Mouse (Mus musculus) spleen, embryonic (tissue): ENCODE data around the gene Fam219b.

ENCODE experiments used
- CTCF ChIA-PET: fragments of 350-600 bp; sonication (Branson Sonifier 250); formaldehyde crosslinking; loops from one replicate; lab custom pipeline; 2022; lab: Charles Lee

Fam219b gene

DNA sequence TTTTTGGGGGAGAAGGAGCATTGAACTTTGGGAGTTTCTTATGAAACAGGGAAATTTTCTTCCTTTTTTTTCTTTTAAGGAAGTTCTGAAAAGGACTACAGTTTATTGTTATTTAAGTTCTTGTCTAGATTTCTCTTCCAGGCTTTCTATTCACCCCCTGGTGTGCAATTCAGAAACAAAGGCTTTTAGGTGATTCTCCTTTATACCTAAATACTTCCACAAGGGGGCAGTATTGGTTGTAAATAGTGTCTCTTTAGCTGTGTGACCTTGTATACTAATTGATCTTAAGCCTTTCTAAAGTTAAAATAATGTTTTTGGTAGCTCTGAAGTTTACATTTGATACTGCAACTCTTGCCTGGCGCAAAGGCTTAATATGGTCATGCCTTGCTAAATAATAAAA lies 13.6 kb upstream of the Fam219b start:
- CTCF ChIA-PET = interaction anchor here (0.6 to 1.1 kb wide), 2 partner anchors 13 to 131 kb away, joined by 4 read pairs; no protein-coding TSS in a partner anchor

DNA sequence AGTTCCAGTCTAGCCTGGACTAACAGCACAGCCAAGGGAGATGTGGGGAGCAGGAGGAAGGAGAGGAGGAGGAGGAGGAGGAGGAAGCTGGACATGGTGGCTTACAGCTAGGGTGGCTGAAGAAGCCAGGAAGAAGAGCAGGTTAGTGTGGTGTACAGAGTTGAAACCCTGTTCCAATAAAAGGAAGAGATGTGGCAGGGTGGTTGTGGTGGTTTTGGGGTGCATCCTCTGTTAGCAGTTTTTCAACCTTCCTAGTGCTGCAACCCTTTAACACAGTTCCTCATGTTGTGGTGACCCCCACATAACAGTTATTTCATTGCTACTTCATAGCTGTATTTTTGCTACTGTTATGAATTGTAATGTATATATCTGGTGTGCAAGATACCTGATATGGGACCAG lies 12.9 kb upstream of the Fam219b start:
- CTCF ChIA-PET = interaction anchor here (0.6 to 1.1 kb wide), 3 partner anchors 12 to 131 kb away, joined by 3 to 4 read pairs (median 4); no protein-coding TSS in a partner anchor

DNA sequence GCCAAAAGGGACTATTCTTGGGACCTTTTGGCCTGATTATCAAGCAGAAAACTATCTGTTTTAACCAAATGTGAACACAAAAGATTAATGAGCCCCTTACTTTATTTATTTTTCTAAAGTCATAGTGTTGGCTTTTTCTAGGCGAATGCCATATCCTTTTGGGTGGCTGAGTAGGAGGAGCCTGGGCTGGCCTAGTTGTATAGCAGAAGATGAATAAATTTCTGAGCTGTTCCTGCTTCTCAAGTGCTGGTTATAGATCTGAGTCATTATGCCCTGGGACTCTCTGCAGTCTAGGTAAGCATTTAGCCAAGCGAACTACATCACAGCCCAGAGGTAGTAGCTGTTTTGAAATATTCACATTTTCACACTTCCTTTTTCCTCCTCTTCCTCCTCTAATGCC lies 11.8 kb upstream of the Fam219b start:
- CTCF ChIA-PET = interaction anchor here (0.5 kb wide), 1 partner anchor 12 kb away, joined by 4 read pairs; no protein-coding TSS in a partner anchor

DNA sequence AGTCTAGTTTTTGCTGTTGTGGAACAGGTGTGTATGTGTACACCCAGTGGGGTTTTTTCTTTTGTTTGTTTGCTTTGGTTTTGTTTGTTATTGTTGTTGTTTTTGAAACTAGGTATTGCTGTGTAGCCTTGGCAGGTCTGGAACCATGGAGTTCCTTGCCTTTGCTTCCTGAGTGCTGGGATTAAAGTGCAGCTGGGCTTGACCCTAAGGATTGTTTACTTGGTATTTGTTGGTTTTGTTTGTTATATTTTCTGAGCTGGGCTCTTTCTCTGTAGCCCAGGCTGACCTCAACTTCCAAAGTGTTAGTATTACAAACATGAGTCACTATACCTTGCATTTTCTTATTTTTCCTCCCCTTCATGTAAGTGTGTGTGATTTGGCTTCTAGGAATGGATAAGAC lies 10.9 kb upstream of the Fam219b start:
- CTCF ChIA-PET = no interaction called here

DNA sequence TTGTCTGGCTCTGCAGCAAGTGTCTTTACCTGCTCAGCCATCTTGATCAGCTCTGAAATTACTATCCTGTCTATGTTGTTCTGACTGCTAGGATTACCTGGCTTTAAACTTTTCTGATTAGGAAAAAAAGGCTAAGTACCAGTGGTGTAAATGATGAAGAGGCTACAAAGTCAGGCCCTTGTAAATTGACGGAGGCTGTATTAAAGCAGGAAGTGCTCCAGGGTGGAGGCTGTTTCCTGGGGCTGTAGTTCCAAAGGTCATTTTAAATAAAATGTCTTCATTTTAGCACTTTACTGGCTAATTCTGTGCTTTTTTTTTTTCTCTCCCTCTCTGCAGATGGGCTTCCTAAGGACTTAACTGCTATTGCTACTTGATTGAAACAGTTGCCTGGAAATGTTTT lies 5.4 kb upstream of the Fam219b start:
- CTCF ChIA-PET = no interaction called here

DNA sequence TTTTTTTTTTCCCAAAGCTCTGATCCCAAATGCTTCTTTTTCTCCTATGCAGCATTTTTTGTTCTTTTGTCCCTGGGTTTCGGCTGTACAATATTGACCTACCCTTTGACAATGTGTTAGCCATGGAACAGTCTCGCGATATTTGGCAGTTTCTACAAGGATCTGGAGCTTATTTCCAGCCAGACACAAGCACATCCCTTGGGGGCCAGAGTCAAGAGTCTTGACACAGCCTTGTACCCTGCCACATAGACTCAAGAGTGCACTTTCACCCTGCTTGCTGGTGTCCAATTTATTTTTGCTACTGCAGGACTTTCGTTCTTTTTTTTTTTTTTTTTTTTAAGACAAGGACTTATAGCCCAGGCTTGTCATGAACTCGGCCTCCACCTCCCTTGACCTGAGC lies 966 bp upstream of the Fam219b start:
- CTCF ChIA-PET = interaction anchor here (0.6 to 1.2 kb wide), 4 partner anchors 8 to 687 kb away, joined by 3 to 5 read pairs (median 4); no protein-coding TSS in a partner anchor

DNA sequence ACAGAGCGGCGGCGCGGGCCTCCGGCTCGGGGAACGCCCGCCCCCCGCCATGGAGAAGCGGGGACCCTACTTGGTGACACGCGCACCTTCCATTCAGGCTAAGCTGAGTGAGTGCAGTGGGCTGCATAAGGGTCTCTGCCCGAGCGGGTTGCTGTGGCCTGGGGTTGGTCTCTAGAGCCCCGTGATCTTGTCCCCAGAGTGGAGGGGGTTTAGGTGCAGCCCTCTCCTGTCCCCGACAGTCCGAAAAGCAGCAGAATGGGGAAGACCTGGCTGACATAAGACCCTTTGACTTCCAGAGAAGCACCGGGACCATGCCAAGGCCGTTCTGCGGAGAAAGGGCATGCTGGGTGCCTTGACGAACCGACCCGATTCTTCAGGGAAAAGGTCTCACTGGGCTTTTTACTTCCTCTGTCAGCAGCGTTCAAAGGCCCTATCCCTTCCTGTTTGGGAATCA lies 427 bp downstream of the Fam219b start:
- CTCF ChIA-PET = interaction anchor here (0.6 to 1.3 kb wide), 2 partner anchors 12 to 114 kb away, joined by 3 to 4 read pairs; no protein-coding TSS in a partner anchor

DNA sequence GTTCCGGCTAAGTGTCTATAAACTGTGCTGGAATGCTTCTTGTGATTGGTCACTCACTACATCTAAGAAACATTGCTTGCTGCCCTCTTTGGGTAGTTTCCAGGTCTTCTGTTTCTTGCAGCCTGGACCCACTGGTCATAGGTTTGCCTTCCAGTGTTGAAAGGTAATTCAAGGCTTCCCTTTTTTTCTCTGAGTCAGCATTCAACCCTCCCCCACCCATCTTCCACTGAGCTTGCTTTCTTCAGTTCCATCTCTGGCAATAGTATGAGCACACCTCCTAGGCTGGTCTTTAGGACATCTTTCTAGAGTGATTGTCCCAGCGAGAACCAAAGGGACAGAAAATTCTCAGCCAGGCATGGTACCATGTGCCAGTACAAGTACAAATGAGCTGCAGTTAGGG lies 2.2 kb downstream of the Fam219b start:
- CTCF ChIA-PET = no interaction called here

DNA sequence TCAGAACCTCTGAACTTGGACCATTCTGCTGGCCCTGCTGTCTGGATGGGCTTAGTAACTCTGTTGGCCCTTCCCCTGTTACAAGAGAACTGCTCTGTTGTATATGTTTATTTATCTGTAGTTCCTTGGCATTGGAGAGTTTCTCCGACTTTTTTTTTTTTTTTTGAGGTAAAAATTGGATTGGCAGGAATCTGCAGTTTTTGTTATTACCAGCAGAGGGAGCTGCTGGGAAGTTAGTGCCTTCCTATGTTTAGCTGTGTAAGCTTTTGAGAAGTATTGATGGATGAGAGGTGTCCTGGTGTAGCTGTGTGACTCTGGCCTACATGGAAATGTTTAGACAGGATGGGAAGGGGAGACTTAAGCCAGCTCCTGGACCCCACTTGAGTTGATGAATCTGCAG lies 4.0 kb downstream of the Fam219b start:
- CTCF ChIA-PET = interaction anchor here (0.6 to 1.1 kb wide), 6 partner anchors 22 to 124 kb away, joined by 3 to 10 read pairs (median 4); partner anchors contain the start of gene Csk

DNA sequence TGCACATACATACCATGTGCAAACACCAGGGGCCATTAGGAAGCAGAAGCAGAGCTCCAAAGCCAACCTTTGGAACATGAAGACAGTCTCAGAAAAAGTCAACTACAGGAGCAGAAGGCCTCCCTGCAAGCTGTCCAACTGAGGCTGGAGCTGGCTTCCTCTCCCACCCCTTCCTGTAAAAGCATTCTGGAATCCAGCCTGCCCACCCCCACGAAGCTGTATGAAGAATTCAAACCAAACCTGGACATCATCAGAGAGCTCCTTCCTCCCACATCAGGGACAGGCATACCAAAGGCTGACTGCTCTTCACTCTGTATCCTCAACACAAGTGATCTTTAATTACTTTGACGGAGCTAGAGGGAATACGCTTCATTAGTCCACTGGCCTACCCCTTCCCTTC lies 6.6 kb downstream of the Fam219b start:
- CTCF ChIA-PET = interaction anchor here (0.6 to 0.8 kb wide), 2 partner anchors 8 to 33 kb away, joined by 3 to 8 read pairs; no protein-coding TSS in a partner anchor

DNA sequence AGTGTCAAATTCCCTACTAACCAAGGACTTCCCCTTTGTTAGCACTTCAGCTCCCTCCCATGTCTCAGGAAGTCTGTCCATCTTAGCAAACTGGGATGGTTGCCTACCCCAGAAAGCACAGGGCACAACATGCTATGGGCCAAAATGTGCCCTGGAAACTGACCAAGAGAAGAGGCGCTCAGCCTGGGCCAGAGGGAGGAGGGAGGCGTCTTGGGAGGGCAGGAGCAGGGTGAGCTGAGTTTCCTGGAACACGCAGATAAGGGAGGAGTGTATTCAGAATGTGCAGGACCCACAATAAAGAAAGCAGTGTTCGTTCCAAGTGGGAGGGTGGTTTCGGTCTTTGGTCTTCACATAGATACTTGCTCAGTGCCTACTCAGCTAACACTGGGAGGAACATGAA lies 10.0 kb downstream of the Fam219b start:
- CTCF ChIA-PET = no interaction called here

DNA sequence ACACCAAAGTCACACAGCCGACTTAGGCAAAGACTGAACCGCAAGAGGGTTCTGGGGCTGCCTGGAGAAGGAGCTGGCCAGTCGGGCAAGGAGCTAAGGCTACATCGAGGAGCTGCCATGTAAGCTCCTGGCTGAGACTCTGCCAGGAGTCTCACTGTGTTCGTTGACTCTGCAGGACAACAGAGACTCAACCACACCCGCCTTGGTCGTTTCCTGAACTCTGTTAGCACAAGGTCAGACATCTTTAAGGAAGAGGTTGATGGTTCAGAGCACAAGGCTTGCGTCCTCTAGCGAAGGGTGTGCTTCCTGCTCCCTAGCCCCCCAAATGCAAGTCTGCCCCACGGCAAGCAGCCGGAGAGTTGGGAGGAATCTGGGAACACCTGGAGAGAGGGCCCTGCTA lies 10.5 kb downstream of the Fam219b start:
- CTCF ChIA-PET = no interaction called here

DNA sequence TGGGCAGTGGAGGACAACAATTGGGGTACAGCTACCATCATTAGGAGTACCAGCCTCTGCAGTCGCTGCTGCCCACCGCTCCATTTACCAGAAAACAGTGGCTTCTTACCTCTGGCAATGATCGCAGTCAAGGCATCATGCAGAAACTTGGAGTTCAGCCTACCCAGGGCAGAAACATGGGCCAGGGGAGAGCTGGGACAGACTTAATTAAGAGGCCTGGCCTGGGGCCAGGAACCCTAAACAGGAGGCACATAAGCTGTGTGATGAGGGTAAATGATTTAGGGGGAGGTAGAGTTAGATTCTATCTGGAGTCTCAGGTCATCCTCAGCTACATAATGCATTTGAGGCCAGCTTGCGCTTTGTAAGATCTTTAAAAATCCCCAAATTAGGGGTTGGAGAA lies 11.9 kb downstream of the Fam219b start:
- CTCF ChIA-PET = interaction anchor here (0.6 kb wide), 2 partner anchors 11 to 16 kb away, joined by 3 read pairs; no protein-coding TSS in a partner anchor

DNA sequence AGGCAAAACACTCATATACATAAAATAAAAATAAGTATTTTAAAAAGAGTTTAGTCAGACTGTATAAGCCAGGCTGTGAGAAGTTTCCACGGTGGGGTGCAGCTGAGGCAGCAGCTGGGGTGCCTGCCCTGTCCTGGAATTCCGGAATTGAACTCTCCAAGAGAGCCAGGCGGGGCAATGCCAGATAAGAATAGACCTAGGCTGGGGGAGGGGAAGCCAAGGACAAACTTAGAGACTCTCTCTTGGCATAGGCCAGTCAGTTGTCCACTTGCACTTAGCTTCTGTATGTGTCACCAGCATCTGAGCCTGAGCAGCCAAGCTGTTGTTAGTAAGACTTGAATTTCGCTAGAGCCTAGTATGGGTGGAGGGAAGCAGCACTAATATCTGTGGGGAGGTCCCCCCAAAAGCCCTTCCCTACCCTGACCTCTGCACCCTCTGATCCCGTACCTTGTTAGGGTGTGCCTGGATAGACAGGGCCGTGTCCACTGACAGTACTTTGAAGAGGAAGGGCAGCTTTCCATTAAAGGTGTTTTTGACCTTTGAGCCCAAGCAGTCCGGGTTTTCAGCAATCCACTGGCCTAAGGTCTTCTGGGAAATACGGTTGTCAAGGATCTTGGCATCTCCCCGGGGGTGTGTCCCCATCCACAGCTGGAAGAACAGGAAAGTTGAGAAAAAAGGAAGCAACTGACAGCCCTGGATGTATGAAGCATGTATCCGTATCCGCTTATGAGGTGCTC lies 13.0 kb downstream of the Fam219b start:
- CTCF ChIA-PET = no interaction called here

DNA sequence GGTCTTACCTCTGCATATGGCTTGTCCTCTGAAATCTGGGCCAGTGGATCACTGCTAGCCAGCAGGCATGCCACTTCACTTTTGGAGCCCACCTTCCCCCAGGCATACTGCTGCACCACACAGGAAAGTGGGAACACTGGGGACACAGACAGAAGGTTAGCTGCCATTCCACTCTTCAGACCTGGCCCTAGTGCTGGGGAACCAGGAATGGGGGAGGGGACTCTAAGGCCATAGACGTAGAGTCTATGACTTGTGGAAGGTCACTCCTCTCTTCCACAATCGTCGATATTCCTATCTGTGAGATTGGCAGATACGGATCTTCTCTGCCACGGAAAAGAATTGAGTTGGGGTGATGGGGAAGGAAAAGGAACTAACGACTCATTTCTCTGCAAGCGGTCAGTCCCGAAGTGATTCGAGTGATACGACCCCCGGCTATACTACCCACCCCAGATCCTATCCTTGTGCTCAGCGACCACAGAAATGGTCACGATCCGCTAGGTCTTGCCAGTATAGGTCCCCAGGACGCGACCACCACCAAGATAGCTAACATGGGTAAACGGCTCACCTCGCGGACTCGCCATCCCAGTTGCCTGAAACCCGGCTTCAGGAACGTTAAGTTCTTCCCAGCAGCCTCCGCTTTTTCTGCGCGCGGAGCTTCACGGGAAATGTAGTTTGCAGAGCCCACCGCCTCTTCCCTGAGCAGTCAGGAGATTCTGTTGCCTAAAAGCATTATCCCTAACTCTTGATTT lies 15.0 kb downstream of the Fam219b start, which contains the start of gene Mpi:
Gene Mpi, minus strand, starts transcription at position 625 of the 749 bp plus-strand sequence.
- CTCF ChIA-PET = interaction anchor here (0.6 kb wide), 1 partner anchor 33 kb away, joined by 3 read pairs; no protein-coding TSS in a partner anchor

DNA sequence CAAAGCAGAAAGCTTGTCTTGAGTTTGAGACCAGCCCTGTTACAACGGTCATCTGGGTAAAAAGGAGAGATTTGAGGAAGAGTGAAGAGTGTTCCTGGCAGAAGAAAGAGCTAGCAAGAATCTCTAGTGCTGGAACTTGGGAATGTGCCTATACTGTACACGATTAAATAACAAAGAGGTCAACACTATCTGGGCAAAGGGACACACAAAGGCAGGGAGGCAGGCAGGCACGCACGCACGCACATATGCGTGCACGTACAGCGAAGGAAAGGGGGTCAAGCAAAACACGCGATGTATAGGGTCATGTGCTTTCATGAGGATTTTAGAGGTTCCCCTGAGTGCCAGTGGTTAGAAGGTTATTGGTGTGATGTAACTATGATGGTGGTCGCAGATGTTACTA lies 15.8 kb downstream of the Fam219b start:
- CTCF ChIA-PET = no interaction called here

DNA sequence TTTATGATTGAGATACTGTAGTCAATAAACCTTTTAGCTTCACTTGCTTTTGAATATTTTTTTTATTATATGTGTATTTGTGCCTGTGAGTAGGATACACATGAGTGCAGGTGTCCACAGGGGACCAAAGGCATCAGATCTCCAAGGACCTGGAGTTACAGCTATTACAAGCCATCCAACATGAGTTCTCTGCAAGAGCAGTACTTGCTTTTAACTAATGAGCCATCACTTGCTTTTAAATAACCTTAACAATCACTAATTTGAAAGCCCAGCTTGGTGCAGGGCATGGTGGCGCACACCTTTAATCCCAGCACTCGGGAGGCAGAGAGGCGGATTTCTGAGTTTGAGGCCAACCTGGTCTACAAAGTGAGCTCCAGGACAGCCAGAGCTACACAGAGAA lies 17.4 kb downstream of the Fam219b start:
- CTCF ChIA-PET = interaction anchor here (0.9 to 1.1 kb wide), 3 partner anchors 9 to 50 kb away, joined by 3 to 15 read pairs (median 8); no protein-coding TSS in a partner anchor

DNA sequence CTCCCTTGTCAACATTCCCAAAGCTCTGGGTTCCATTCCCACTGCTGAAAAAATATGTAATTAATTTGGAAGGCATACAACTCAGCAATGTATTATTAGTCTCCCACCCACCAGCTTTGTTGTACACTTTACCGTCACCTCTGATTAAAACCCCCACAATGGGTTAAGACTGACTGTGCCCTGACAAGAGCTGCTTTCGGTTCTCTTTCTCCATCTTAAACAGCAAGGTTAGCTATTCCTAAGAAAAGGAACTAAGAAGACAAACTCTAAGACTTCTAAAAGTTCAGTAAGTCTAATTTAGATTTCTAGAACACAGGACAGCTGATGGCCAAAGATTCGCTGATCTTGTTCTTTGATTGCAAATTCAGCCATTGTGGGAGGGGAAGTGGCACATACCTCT lies 19.9 kb downstream of the Fam219b start:
- CTCF ChIA-PET = interaction anchor here (0.6 to 0.7 kb wide), 2 partner anchors 51 to 94 kb away, joined by 4 read pairs; no protein-coding TSS in a partner anchor

DNA sequence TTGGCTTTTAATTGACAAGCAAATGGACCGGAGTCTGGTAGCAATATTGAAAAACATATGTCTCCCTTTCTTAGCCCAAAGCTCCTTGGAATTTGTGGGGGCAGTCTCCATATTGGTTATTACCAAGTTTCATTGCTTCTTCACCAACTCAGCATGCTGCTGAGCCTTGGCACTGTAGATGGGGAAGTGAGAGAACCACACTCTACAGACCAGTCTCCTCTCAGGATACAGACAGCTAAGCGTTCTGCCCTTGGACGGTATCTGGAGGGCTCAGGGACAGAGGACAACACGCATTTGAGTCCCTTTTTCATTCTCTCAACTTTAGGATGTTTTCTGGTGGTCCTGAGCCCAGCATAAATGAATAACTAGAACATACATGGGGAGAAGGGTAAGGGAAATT lies 21.3 kb downstream of the Fam219b start:
- CTCF ChIA-PET = interaction anchor here (0.6 kb wide), 1 partner anchor 262 kb away, joined by 3 read pairs; no protein-coding TSS in a partner anchor

DNA sequence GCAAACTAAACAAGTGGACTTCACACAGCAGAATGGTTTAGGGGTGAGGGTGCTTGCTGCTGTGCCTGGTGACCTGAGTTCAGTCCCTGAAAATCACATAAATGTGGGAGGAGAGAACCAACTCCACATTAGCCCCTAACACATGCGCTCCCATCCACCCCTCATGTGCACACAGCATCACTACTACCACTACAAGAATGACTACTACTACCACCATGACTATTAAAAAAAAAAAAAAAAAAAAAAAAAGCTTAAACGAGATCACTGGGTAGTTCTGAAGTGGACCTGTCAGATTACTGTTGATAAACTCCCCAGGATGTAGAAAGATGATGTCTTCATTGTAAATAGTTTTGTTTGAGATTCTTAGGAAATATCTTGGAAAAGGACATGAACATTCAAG lies 22.2 kb downstream of the Fam219b start:
- CTCF ChIA-PET = interaction anchor here (0.5 to 0.7 kb wide), 4 partner anchors 10 to 216 kb away, joined by 3 to 13 read pairs (median 3); no protein-coding TSS in a partner anchor

DNA sequence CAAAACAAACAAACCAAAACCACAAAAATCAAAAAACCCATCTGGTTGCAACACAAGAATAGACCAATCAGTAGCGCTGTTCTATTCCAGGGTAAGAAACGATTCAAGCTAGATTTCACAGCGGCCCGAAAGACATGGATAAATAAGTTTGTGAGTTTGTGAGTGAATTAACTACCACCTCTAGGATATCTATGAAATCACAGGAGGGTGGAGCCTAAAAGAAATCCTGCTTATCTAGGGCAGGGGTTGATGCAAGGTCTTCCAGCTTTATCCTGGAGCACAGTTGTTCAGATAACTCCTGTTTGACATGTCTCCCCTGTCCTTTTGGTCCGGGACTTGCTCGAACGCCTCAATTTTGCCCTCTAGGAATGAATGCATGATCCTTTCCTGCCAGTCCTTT lies 22.9 kb downstream of the Fam219b start:
- CTCF ChIA-PET = interaction anchor here (0.5 to 0.7 kb wide), 4 partner anchors 11 to 215 kb away, joined by 3 to 13 read pairs (median 3); no protein-coding TSS in a partner anchor
